Mouse (Mus musculus): ENCODE results near the gene Carhsp1. TPM values are rescaled to one million over a fixed set of nuclear protein-coding genes. Genes with fewer than 3 reads are reported as not detected.

Gene Carhsp1
- polyA plus RNA-seq, 1 experiment from 2014 or later, result 200 TPM

- no peak overlapping the region for H3K4me2 ChIP-seq (ENCODE audit: low read length)
- H3K4me1 ChIP-seq (replicated peaks; ENCODE audit: control insufficient read depth, insufficient read depth, low read length), result no peaks in the 10 kb centered on the region
- peaks cover 14% of the 10 kb centered on the region; the same call in 1 of the 2 replicates for H3K36me3 ChIP-seq (ENCODE audit: control insufficient read depth, insufficient read depth)
- no peak overlapping the region for H3K27ac ChIP-seq (ENCODE audit: low read length)
- H3K9me3 ChIP-seq (ENCODE audit: control insufficient read depth, low read length), result no peaks in the 10 kb centered on the region
- WGBS, result 84% methylated on average over 4 of the region's 4 CpGs
- ATAC-seq, result no peak
- no peak overlapping the region for H3K4me3 ChIP-seq (replicated peaks; ENCODE audit: low read length)
- H3K9ac ChIP-seq (replicated peaks; ENCODE audit: low read depth, low read length), result no peak overlapping the region
- no peaks in the 10 kb centered on the region for H3K27me3 ChIP-seq (replicated peaks; ENCODE audit: control insufficient read depth, insufficient read depth, low read length)
These were observed 13.6 kb downstream of the Carhsp1 start for GRCm38 (mm10) chr16:8658349-8658748.

- no peak for ATAC-seq
- Histone ChIP-seq H3K4me2 (ENCODE audit: low read length) (no peak overlapping the region), H3K4me3 (replicated peaks; ENCODE audit: low read length) (no peak overlapping the region), H3K9ac (replicated peaks; ENCODE audit: low read depth, low read length) (no peak overlapping the region), H3K9me3 (ENCODE audit: control insufficient read depth, low read length) (no peaks in the 10 kb centered on the region), H3K27me3 (replicated peaks; ENCODE audit: control insufficient read depth, insufficient read depth, low read length) (no peaks in the 10 kb centered on the region), H3K27ac (ENCODE audit: low read length) (no peak overlapping the region), H3K4me1 (replicated peaks; ENCODE audit: control insufficient read depth, insufficient read depth, low read length) (no peaks in the 10 kb centered on the region), H3K36me3 (ENCODE audit: control insufficient read depth, insufficient read depth) (peaks cover 14% of the 10 kb centered on the region)
- 85% methylated on average over 2 of the region's 2 CpGs for WGBS
These were observed 15.7 kb downstream of the Carhsp1 start for GRCm38 (mm10) chr16:8656256-8656655.

GRCm38 (mm10) chr16:8655599-8655998, 16.4 kb downstream of the Carhsp1 start:
- H3K27ac ChIP-seq (ENCODE audit: low read length), result 0 out of 2 replicates have a peak overlapping the region, but pooled peaks have one; percentile 34
- ATAC-seq, result no peak
- H3K4me2 ChIP-seq (ENCODE audit: low read length), result no peak overlapping the region
- no peak overlapping the region for H3K4me3 ChIP-seq (replicated peaks; ENCODE audit: low read length)
- H3K9me3 ChIP-seq (ENCODE audit: control insufficient read depth, low read length), result no peaks in the 10 kb centered on the region
- H3K4me1 ChIP-seq (replicated peaks; ENCODE audit: control insufficient read depth, insufficient read depth, low read length), result no peaks in the 10 kb centered on the region
- no peaks in the 10 kb centered on the region for H3K27me3 ChIP-seq (replicated peaks; ENCODE audit: control insufficient read depth, insufficient read depth, low read length)
- 90% methylated on average over 9 of the region's 9 CpGs for WGBS
- H3K9ac ChIP-seq (replicated peaks; ENCODE audit: low read depth, low read length), result no peak overlapping the region
- H3K36me3 ChIP-seq (ENCODE audit: control insufficient read depth, insufficient read depth), result peaks cover 19% of the 10 kb centered on the region

GRCm38 (mm10) chr16:8655108-8655507, 16.8 kb downstream of the Carhsp1 start:
- H3K36me3 ChIP-seq (ENCODE audit: control insufficient read depth, insufficient read depth), result peaks cover 18% of the 10 kb centered on the region
- H3K27ac ChIP-seq (ENCODE audit: low read length), result 0 out of 2 replicates have a peak overlapping the region, but pooled peaks have one; percentile 34
- 79% methylated on average over 6 of the region's 6 CpGs for WGBS

GRCm38 (mm10) chr16:8650007-8650406, 21.9 kb downstream of the Carhsp1 start:
- 98% methylated on average over 3 of the region's 3 CpGs for WGBS
- H3K36me3 ChIP-seq (ENCODE audit: control insufficient read depth, insufficient read depth), result peaks cover 20% of the 10 kb centered on the region
- no peaks in the 10 kb centered on the region for H3K27me3 ChIP-seq (replicated peaks; ENCODE audit: control insufficient read depth, insufficient read depth, low read length)

More at GRCm38 (mm10) chr16:8655108-8655507, 16.8 kb downstream of the Carhsp1 start:
- H3K27me3 ChIP-seq (replicated peaks; ENCODE audit: control insufficient read depth, insufficient read depth, low read length), result no peaks in the 10 kb centered on the region
- no peak for ATAC-seq
- H3K4me1 ChIP-seq (replicated peaks; ENCODE audit: control insufficient read depth, insufficient read depth, low read length), result no peaks in the 10 kb centered on the region
- H3K4me3 ChIP-seq (replicated peaks; ENCODE audit: low read length), result no peak overlapping the region
- no peak overlapping the region for H3K4me2 ChIP-seq (ENCODE audit: low read length)
- no peak overlapping the region for H3K9ac ChIP-seq (replicated peaks; ENCODE audit: low read depth, low read length)
- H3K9me3 ChIP-seq (ENCODE audit: control insufficient read depth, low read length), result no peaks in the 10 kb centered on the region

GRCm38 (mm10) chr16:8645546-8645945, 26.4 kb downstream of the Carhsp1 start:
- no peak for ATAC-seq
- no peak overlapping the region for H3K4me2 ChIP-seq (ENCODE audit: low read length)
- H3K4me1 ChIP-seq (replicated peaks; ENCODE audit: control insufficient read depth, insufficient read depth, low read length), result no peaks in the 10 kb centered on the region
- no peaks in the 10 kb centered on the region for H3K27me3 ChIP-seq (replicated peaks; ENCODE audit: control insufficient read depth, insufficient read depth, low read length)
- no peaks in the 10 kb centered on the region for H3K9me3 ChIP-seq (ENCODE audit: control insufficient read depth, low read length)
- H3K36me3 ChIP-seq (ENCODE audit: control insufficient read depth, insufficient read depth), result peaks cover 21% of the 10 kb centered on the region
- H3K9ac ChIP-seq (replicated peaks; ENCODE audit: low read depth, low read length), result no peak overlapping the region
- WGBS, result 88% methylated on average over 6 of the region's 6 CpGs
- no peak overlapping the region for H3K27ac ChIP-seq (ENCODE audit: low read length)
- H3K4me3 ChIP-seq (replicated peaks; ENCODE audit: low read length), result no peak overlapping the region

More at GRCm38 (mm10) chr16:8650007-8650406, 21.9 kb downstream of the Carhsp1 start:
- Histone ChIP-seq H3K9me3 (ENCODE audit: control insufficient read depth, low read length) (no peaks in the 10 kb centered on the region), H3K4me2 (ENCODE audit: low read length) (no peak overlapping the region), H3K4me1 (replicated peaks; ENCODE audit: control insufficient read depth, insufficient read depth, low read length) (no peaks in the 10 kb centered on the region), H3K27ac (ENCODE audit: low read length) (no peak overlapping the region), H3K4me3 (replicated peaks; ENCODE audit: low read length) (no peak overlapping the region), H3K9ac (replicated peaks; ENCODE audit: low read depth, low read length) (no peak overlapping the region)
- no peak for ATAC-seq

- Histone ChIP-seq H3K27ac (ENCODE audit: low read length) (no peak overlapping the region), H3K9me3 (ENCODE audit: control insufficient read depth, low read length) (no peaks in the 10 kb centered on the region), H3K4me3 (replicated peaks; ENCODE audit: low read length) (no peak overlapping the region), H3K36me3 (ENCODE audit: control insufficient read depth, insufficient read depth) (peaks cover 14% of the 10 kb centered on the region), H3K27me3 (replicated peaks; ENCODE audit: control insufficient read depth, insufficient read depth, low read length) (no peaks in the 10 kb centered on the region), H3K4me2 (ENCODE audit: low read length) (no peak overlapping the region), H3K9ac (replicated peaks; ENCODE audit: low read depth, low read length) (no peak overlapping the region), H3K4me1 (replicated peaks; ENCODE audit: control insufficient read depth, insufficient read depth, low read length) (peaks cover 3% of the 10 kb centered on the region)
- peak; percentile 65; the same call in 1 of the 2 replicates for ATAC-seq
- 76% methylated on average over 2 of the region's 2 CpGs for WGBS
These were observed 28.1 kb downstream of the Carhsp1 start for GRCm38 (mm10) chr16:8643855-8644254.

- H3K27ac ChIP-seq (ENCODE audit: low read length), result no peak overlapping the region
- ATAC-seq, result no peak
- no peaks in the 10 kb centered on the region for H3K27me3 ChIP-seq (replicated peaks; ENCODE audit: control insufficient read depth, insufficient read depth, low read length)
- no peak overlapping the region for H3K4me2 ChIP-seq (ENCODE audit: low read length)
- H3K36me3 ChIP-seq (ENCODE audit: control insufficient read depth, insufficient read depth), result peaks cover 9% of the 10 kb centered on the region
- peaks cover 25% of the 10 kb centered on the region for H3K4me1 ChIP-seq (replicated peaks; ENCODE audit: control insufficient read depth, insufficient read depth, low read length)
- H3K9ac ChIP-seq (replicated peaks; ENCODE audit: low read depth, low read length), result no peak overlapping the region
- WGBS, result 91% methylated on average over 11 of the region's 11 CpGs
- no peaks in the 10 kb centered on the region for H3K9me3 ChIP-seq (ENCODE audit: control insufficient read depth, low read length)
- no peak overlapping the region for H3K4me3 ChIP-seq (replicated peaks; ENCODE audit: low read length)
These were observed 32.3 kb downstream of the Carhsp1 start for GRCm38 (mm10) chr16:8639466-8640191.

- ATAC-seq, result no peak
- Histone ChIP-seq H3K4me3 (replicated peaks; ENCODE audit: low read length) (peak overlapping the region; percentile 96), H3K27me3 (replicated peaks; ENCODE audit: control insufficient read depth, insufficient read depth, low read length) (no peaks in the 10 kb centered on the region), H3K9me3 (ENCODE audit: control insufficient read depth, low read length) (no peaks in the 10 kb centered on the region), H3K36me3 (ENCODE audit: control insufficient read depth, insufficient read depth) (peaks cover 2% of the 10 kb centered on the region; the same call in 1 of the 2 replicates), H3K27ac (ENCODE audit: low read length) (no peak overlapping the region), H3K4me2 (ENCODE audit: low read length) (peak overlapping the region; percentile 64), H3K4me1 (replicated peaks; ENCODE audit: control insufficient read depth, insufficient read depth, low read length) (peaks cover 25% of the 10 kb centered on the region), H3K9ac (replicated peaks; ENCODE audit: low read depth, low read length) (peak overlapping the region; percentile 78)
- WGBS, result 46% methylated on average over 7 of the region's 7 CpGs
These were observed 33.8 kb downstream of the Carhsp1 start for GRCm38 (mm10) chr16:8638131-8638530.

All from forebrain, embryonic 16.5 days (tissue).